Mouse (Mus musculus) lung, postnatal 0 days (tissue): Measurements from ENCODE around the gene Emc3. TPM values are rescaled to one million over a fixed set of nuclear protein-coding genes. Genes with fewer than 3 reads are reported as not detected.
A peak's percentile ranks its signal among the peaks of the same experiment; 100 is the strongest.

Experiments used
- ATAC-seq: fragments of 200-750 bp; cut with Nextera tagmentation; 2 replicates; pipeline ENCODE4 v1.8.0; 2017; ENCODE audit warnings: moderate library complexity
- DNase-seq: peaks from one replicate; pipeline ENCODE4 v3.0.0-alpha.2; 2016; ENCODE audit warnings: low spot score
- H3K27ac ChIP-seq: fragments of 300-500 bp; sonication (generic); 2 replicates; pipeline ENCODE4 v1.5.1; 2014; ENCODE audit warnings: antibody characterized with exemption, mild to moderate bottlenecking, low read length, mixed read lengths
- H3K27me3 ChIP-seq: fragments of 300-500 bp; sonication (generic); replicated peaks from 2 replicates; pipeline ENCODE4 v1.6.1; 2014; ENCODE audit warnings: low read length, mixed read lengths; ENCODE audit not compliant: insufficient read depth
- H3K36me3 ChIP-seq: fragments of 300-500 bp; sonication (generic); 2 replicates; pipeline ENCODE4 v1.6.1; 2014; ENCODE audit warnings: low read length, mixed read lengths; ENCODE audit not compliant: insufficient read depth
- H3K4me1 ChIP-seq: fragments of 300-500 bp; sonication (generic); 2 replicates; pipeline ENCODE4 v1.6.1; 2014; ENCODE audit warnings: antibody characterized with exemption, low read depth, low read length, mixed read lengths; ENCODE audit not compliant: insufficient read depth
- H3K4me2 ChIP-seq: fragments of 300-500 bp; sonication (generic); replicated peaks from 2 replicates; pipeline ENCODE4 v1.6.1; 2014; ENCODE audit warnings: low read depth, mild to moderate bottlenecking, low read length, moderate library complexity, mixed read lengths
- H3K4me3 ChIP-seq: fragments of 300-500 bp; sonication (generic); 2 replicates; pipeline ENCODE4 v1.5.1; 2014; ENCODE audit warnings: low read depth, low read length
- H3K9ac ChIP-seq: fragments of 300-500 bp; sonication (generic); replicated peaks from 2 replicates; pipeline ENCODE4 v1.6.1; 2014; ENCODE audit warnings: low read depth, mild to moderate bottlenecking
- H3K9me3 ChIP-seq: fragments of 300-500 bp; sonication (generic); 2 replicates; pipeline ENCODE4 v1.6.1; 2016; ENCODE audit warnings: low read length, mixed read lengths
- CTCF ChIP-seq: IDR thresholded peaks from 2 replicates; pipeline ENCODE4 v1.5.1; 2016; ENCODE audit warnings: antibody characterized with exemption, mild to moderate bottlenecking
- EP300 ChIP-seq: IDR thresholded peaks from 2 replicates; pipeline ENCODE4 v1.6.1; 2016; ENCODE audit warnings: antibody characterized with exemption, mild to moderate bottlenecking, control low read depth
- WGBS: fragments of 180-500 bp; shearing (Covaris S2); extraction: QIAGEN DNeasy Blood & Tissue Kit; methylation state at CpG from one replicate; pipeline ENCODE4 v1.1.7; 2014; 5-methylcytosine and 5-hydroxymethylcytosine counted together
- polyA plus RNA-seq: library from polyadenylated mRNA; unstranded; fragments of >200 nt; fragmentation: Nextera tagmentation; extraction: Ambion mirVana; gene quantifications from 2 replicates; pipeline ENCODE4 v1.2.1, GENCODE M21; 2015

Gene Emc3
- polyA plus RNA-seq, 1 experiment from 2014 or later = 93.7 TPM

DNA sequence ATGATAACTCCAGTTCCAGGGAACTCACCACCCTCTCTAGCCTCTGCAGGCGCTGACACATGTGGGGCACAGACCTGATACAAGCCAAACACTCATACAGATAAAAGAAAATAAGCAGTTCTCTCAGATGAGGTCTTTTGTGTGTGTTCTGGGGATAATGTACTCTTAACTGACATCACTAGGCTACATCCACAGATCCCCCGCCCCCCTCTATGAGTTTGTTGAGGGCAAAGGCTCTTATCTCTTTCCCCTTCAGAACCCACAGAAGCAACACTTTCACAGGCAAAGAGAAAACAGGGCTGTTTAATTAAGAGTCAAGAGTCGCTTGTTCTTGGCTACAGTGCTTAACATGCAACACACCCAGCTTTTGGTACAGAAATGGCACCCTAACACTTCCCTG, 16.9 kb downstream of the Emc3 start:
- Histone ChIP-seq H3K4me3 (no peak overlapping the region), H3K4me2 (no peak overlapping the region), H3K4me1 (no peaks in the 10 kb centered on the region), H3K27ac (no peak overlapping the region), H3K9me3 (no peaks in the 10 kb centered on the region), H3K9ac (no peak overlapping the region), H3K27me3 (no peaks in the 10 kb centered on the region), H3K36me3 (peaks cover 51% of the 10 kb centered on the region)
- no peak for TF ChIP-seq CTCF
- TF ChIP-seq EP300 = no peak
- ATAC-seq (no peak), DNase-seq (no peak)
- 94% methylated on average over 3 of the region's 3 CpGs for WGBS

DNA sequence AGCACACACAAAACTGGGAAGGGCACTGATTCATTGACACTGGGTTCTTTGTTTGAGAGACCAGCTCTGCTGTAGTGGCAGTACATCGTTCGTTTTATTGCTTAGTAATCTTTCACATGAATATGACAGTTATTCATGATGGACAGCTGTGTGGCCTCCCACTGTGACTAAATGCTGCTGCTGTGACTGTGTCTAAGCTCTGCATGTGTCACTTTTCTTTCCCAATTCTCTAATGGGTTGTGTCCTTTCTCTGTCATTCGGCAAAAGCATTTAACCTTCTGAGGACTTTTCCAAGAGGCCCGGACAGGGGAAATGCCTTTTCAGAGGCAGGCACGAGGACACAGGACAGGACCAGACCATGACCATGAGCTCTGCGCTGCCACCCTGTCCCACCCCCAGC, 17.5 kb downstream of the Emc3 start:
- Histone ChIP-seq H3K9ac (no peak overlapping the region), H3K4me2 (no peak overlapping the region), H3K36me3 (peaks cover 45% of the 10 kb centered on the region), H3K27ac (no peak overlapping the region), H3K4me1 (no peaks in the 10 kb centered on the region), H3K4me3 (no peak overlapping the region), H3K9me3 (no peaks in the 10 kb centered on the region), H3K27me3 (no peaks in the 10 kb centered on the region)
- no peak for TF ChIP-seq EP300
- no peak for TF ChIP-seq CTCF
- DNase-seq (no peak), ATAC-seq (no peak)
- WGBS = 93% methylated on average over 6 of the region's 6 CpGs

- no peak for TF ChIP-seq CTCF
- no peak for TF ChIP-seq EP300
- 48% methylated on average over 5 of the region's 5 CpGs for WGBS
Observed at GRCm38 (mm10) chr6:113508947-113509280, 22.5 kb downstream of the Emc3 start.

GRCm38 (mm10) chr6:113508272-113508946, 23.0 kb downstream of the Emc3 start:
- Histone ChIP-seq H3K27me3 (no peaks in the 10 kb centered on the region), H3K4me2 (no peak overlapping the region), H3K36me3 (0 out of 2 replicates have a peak, but pooled peaks cover under 1% of the 10 kb centered on the region), H3K9me3 (no peaks in the 10 kb centered on the region), H3K4me1 (no peaks in the 10 kb centered on the region), H3K27ac (no peak overlapping the region), H3K4me3 (no peak overlapping the region), H3K9ac (no peak overlapping the region)
- DNase-seq (no peak), ATAC-seq (peak; percentile 43; the same call in 1 of the 2 replicates)
- TF ChIP-seq EP300 (no peak), CTCF (no peak)
- WGBS = 59% methylated on average over 7 of the region's 7 CpGs

More at GRCm38 (mm10) chr6:113508947-113509280, 22.5 kb downstream of the Emc3 start:
- Histone ChIP-seq H3K36me3 (peaks cover 6% of the 10 kb centered on the region; the same call in 1 of the 2 replicates), H3K9me3 (no peaks in the 10 kb centered on the region), H3K9ac (no peak overlapping the region), H3K4me3 (no peak overlapping the region), H3K27ac (no peak overlapping the region), H3K27me3 (no peaks in the 10 kb centered on the region), H3K4me1 (no peaks in the 10 kb centered on the region), H3K4me2 (no peak overlapping the region)
- DNase-seq (no peak), ATAC-seq (no peak)

- Histone ChIP-seq H3K36me3 (no peaks in the 10 kb centered on the region), H3K4me1 (no peaks in the 10 kb centered on the region), H3K9me3 (no peaks in the 10 kb centered on the region), H3K4me2 (no peak overlapping the region), H3K27me3 (no peaks in the 10 kb centered on the region), H3K4me3 (no peak overlapping the region), H3K27ac (no peak overlapping the region), H3K9ac (no peak overlapping the region)
- TF ChIP-seq EP300 (no peak), CTCF (no peak)
- DNase-seq (no peak), ATAC-seq (no peak)
Observed at GRCm38 (mm10) chr6:113507130-113507529, 24.3 kb downstream of the Emc3 start.

- Histone ChIP-seq H3K4me3 (no peak overlapping the region), H3K9ac (no peak overlapping the region), H3K4me2 (no peak overlapping the region), H3K27ac (no peak overlapping the region), H3K27me3 (0 out of 2 replicates have a peak, but pooled peaks cover 7% of the 10 kb centered on the region), H3K4me1 (no peaks in the 10 kb centered on the region), H3K9me3 (no peaks in the 10 kb centered on the region), H3K36me3 (no peaks in the 10 kb centered on the region)
- ATAC-seq (no peak), DNase-seq (no peak)
- WGBS = 81% methylated on average over 1 of the region's 1 CpGs
- TF ChIP-seq CTCF = no peak
- no peak for TF ChIP-seq EP300
Observed at GRCm38 (mm10) chr6:113505689-113506088, 25.8 kb downstream of the Emc3 start.

- TF ChIP-seq CTCF (no peak), EP300 (no peak)
- 70% methylated on average over 2 of the region's 2 CpGs for WGBS
Observed at GRCm38 (mm10) chr6:113502801-113503200, 28.7 kb downstream of the Emc3 start.

More at GRCm38 (mm10) chr6:113502801-113503200, 28.7 kb downstream of the Emc3 start:
- DNase-seq = no peak
- no peak overlapping the region for H3K4me2 ChIP-seq
- no peaks in the 10 kb centered on the region for H3K36me3 ChIP-seq
- H3K27ac ChIP-seq = no peak overlapping the region
- H3K9me3 ChIP-seq = no peaks in the 10 kb centered on the region
- 0 out of 2 replicates have a peak, but pooled peaks cover 7% of the 10 kb centered on the region for H3K27me3 ChIP-seq
- no peak overlapping the region for H3K4me3 ChIP-seq
- no peak overlapping the region for H3K9ac ChIP-seq
- no peaks in the 10 kb centered on the region for H3K4me1 ChIP-seq
- no peak for ATAC-seq
